Mouse (Mus musculus): ENCODE results near the gene Cd22. TPM values are rescaled to one million over a fixed set of nuclear protein-coding genes. Genes with fewer than 3 reads are reported as not detected.
"Not testable (repeated sequence)": the region's sequence is repeated elsewhere in the genome, so short reads cannot be mapped to it uniquely, and the experiment has no call there.

Gene Cd22
- polyA plus RNA-seq, 1 experiment from 2014 or later, result 0.22 TPM

DNA sequence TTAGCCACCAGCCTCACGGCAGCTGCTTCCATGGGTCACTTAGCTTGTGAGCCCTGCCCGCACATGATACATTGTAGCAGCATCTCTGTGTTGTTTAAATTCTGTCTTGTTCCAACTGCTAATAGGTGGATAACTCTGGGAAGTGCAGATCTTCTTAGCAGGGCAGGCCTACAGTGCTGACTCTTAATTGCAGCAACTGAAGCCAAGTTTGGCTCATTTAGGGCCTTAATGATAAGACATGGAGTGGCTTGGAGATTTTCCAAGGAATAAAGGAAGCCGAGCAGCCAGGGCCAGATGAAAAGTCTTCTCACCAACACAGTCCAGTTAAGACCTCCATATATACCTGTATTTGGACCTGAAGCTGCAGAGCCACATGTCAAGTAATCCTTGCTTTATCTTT is 39.8 kb downstream of the Cd22 start:
- no peaks in the 10 kb centered on the region for H3K4me1 ChIP-seq (ENCODE audit: control insufficient read depth, insufficient read depth, low read length)
- ATAC-seq (ENCODE audit: low read depth) (no peak), DNase-seq (ENCODE audit: low spot score) (no peak)
- no peaks in the 10 kb centered on the region for H3K9me3 ChIP-seq (ENCODE audit: control insufficient read depth, low read length)
- no peak overlapping the region for H3K27ac ChIP-seq (replicated peaks; ENCODE audit: low read depth, low read length)
- H3K4me3 ChIP-seq (ENCODE audit: low read depth, low read length), result no peak overlapping the region
- H3K9ac ChIP-seq (ENCODE audit: low read depth, low read length), result no peak overlapping the region
- no peaks in the 10 kb centered on the region for H3K36me3 ChIP-seq (ENCODE audit: control insufficient read depth, insufficient read depth, low read length)
- H3K4me2 ChIP-seq (ENCODE audit: low read depth, low read length), result no peak overlapping the region
- no peaks in the 10 kb centered on the region for H3K27me3 ChIP-seq (replicated peaks; ENCODE audit: control insufficient read depth, insufficient read depth, low read length)
- WGBS, result 78% methylated on average over 3 of the region's 3 CpGs

DNA sequence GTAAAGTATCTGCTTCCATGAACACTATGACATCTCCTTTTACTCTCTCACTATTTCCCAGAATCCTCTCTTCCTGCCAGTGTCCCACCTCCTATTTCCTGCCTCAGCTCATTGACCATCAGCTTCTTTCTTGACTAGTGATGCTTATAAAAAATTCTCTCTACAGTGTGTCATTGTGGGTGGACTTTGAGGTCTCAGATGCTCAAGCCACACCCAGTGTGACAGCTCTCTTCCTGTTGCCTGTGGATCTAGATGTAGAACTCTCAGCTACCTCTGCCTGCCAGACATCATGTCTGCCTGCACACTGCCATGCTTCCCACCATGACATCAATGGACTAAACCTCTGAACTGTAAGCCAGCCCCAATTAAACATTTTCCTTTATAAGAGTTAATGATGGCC is 42.9 kb downstream of the Cd22 start:
- H3K27me3 ChIP-seq (replicated peaks; ENCODE audit: control insufficient read depth, insufficient read depth, low read length), result no peaks in the 10 kb centered on the region
- no peaks in the 10 kb centered on the region for H3K36me3 ChIP-seq (ENCODE audit: control insufficient read depth, insufficient read depth, low read length)
- no peak overlapping the region for H3K9ac ChIP-seq (ENCODE audit: low read depth, low read length)
- no peaks in the 10 kb centered on the region for H3K4me1 ChIP-seq (ENCODE audit: control insufficient read depth, insufficient read depth, low read length)
- H3K4me3 ChIP-seq (ENCODE audit: low read depth, low read length), result no peak overlapping the region
- H3K9me3 ChIP-seq (ENCODE audit: control insufficient read depth, low read length), result no peaks in the 10 kb centered on the region
- H3K27ac ChIP-seq (replicated peaks; ENCODE audit: low read depth, low read length), result no peak overlapping the region
- no peak overlapping the region for H3K4me2 ChIP-seq (ENCODE audit: low read depth, low read length)
- no peak for ATAC-seq (ENCODE audit: low read depth)
- DNase-seq (ENCODE audit: low spot score), result no peak

GRCm38 (mm10) chr7:30832684-30833083 is 47.5 kb downstream of the Cd22 start:
- not testable (repeated sequence) for ATAC-seq (ENCODE audit: low read depth); H3K36me3 ChIP-seq (ENCODE audit: control insufficient read depth, insufficient read depth, low read length); H3K4me1 ChIP-seq (ENCODE audit: control insufficient read depth, insufficient read depth, low read length); DNase-seq (ENCODE audit: low spot score); H3K4me3 ChIP-seq (ENCODE audit: low read depth, low read length); H3K4me2 ChIP-seq (ENCODE audit: low read depth, low read length); H3K27me3 ChIP-seq (replicated peaks; ENCODE audit: control insufficient read depth, insufficient read depth, low read length); H3K27ac ChIP-seq (replicated peaks; ENCODE audit: low read depth, low read length); H3K9ac ChIP-seq (ENCODE audit: low read depth, low read length); H3K9me3 ChIP-seq (ENCODE audit: control insufficient read depth, low read length)
- 39% methylated on average over 7 of the region's 11 CpGs for WGBS

DNA sequence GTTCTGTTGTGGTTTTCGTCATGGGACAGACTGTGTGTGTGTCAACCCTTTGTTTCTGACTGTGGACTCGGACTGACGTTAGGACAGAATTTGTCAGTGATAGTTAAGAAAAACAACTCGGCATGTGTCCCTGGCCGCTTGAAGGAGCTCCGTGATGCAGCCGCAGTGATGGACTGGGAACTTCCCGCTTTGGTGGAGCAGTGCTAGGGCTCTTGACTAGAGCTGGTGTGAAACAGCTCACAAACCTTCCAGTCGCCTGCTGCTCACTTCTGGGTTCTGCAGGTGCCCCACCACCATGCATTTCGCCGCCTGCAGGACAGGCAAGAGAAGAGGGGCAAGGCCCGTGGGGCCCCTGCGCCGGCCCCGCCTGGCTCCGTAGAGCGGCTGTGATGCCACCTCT is 47.9 kb downstream of the Cd22 start:
- no peak overlapping the region for H3K9ac ChIP-seq (ENCODE audit: low read depth, low read length)
- H3K4me3 ChIP-seq (ENCODE audit: low read depth, low read length), result no peak overlapping the region
- no peaks in the 10 kb centered on the region for H3K9me3 ChIP-seq (ENCODE audit: control insufficient read depth, low read length)
- H3K36me3 ChIP-seq (ENCODE audit: control insufficient read depth, insufficient read depth, low read length), result no peaks in the 10 kb centered on the region
- H3K4me2 ChIP-seq (ENCODE audit: low read depth, low read length), result no peak overlapping the region
- H3K27me3 ChIP-seq (replicated peaks; ENCODE audit: control insufficient read depth, insufficient read depth, low read length), result no peaks in the 10 kb centered on the region
- 69% methylated on average over 9 of the region's 17 CpGs for WGBS
- ATAC-seq (ENCODE audit: low read depth) (no peak), DNase-seq (ENCODE audit: low spot score) (no peak)
- no peaks in the 10 kb centered on the region for H3K4me1 ChIP-seq (ENCODE audit: control insufficient read depth, insufficient read depth, low read length)
- H3K27ac ChIP-seq (replicated peaks; ENCODE audit: low read depth, low read length), result no peak overlapping the region

DNA sequence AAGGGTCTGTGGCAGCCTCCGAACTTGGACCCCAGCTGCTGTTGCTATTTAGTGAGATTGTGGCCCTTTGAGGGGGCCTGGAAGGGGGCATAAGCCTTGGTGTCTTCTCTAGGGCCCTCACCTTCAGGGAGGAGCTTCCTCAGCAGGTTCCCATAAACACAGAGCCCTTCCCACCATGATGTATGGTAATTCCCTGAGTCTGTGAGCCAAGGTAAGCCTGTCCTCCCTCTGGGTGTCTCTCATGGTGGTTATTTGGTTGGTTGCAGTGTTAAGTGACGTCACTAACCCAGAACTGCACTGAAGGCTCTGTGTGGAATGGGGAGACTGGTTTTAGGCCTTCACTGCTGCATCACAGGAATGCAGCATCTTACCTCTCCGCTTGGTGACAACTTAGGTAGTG is 50.7 kb downstream of the Cd22 start:
- ATAC-seq (ENCODE audit: low read depth) (no peak), DNase-seq (ENCODE audit: low spot score) (no peak)
- Histone ChIP-seq H3K4me1 (ENCODE audit: control insufficient read depth, insufficient read depth, low read length) (no peaks in the 10 kb centered on the region), H3K9ac (ENCODE audit: low read depth, low read length) (no peak overlapping the region), H3K27me3 (replicated peaks; ENCODE audit: control insufficient read depth, insufficient read depth, low read length) (no peaks in the 10 kb centered on the region), H3K4me2 (ENCODE audit: low read depth, low read length) (no peak overlapping the region), H3K9me3 (ENCODE audit: control insufficient read depth, low read length) (no peaks in the 10 kb centered on the region), H3K4me3 (ENCODE audit: low read depth, low read length) (no peak overlapping the region), H3K27ac (replicated peaks; ENCODE audit: low read depth, low read length) (no peak overlapping the region), H3K36me3 (ENCODE audit: control insufficient read depth, insufficient read depth, low read length) (no peaks in the 10 kb centered on the region)
- whole genome bisulfite sequencing, result 66% methylated on average over 3 of the region's 3 CpGs

- ATAC-seq (ENCODE audit: low read depth); H3K27ac ChIP-seq (replicated peaks; ENCODE audit: low read depth, low read length); H3K9me3 ChIP-seq (ENCODE audit: control insufficient read depth, low read length); H3K27me3 ChIP-seq (replicated peaks; ENCODE audit: control insufficient read depth, insufficient read depth, low read length); H3K4me2 ChIP-seq (ENCODE audit: low read depth, low read length); H3K36me3 ChIP-seq (ENCODE audit: control insufficient read depth, insufficient read depth, low read length); H3K9ac ChIP-seq (ENCODE audit: low read depth, low read length); DNase-seq (ENCODE audit: low spot score); H3K4me1 ChIP-seq (ENCODE audit: control insufficient read depth, insufficient read depth, low read length); H3K4me3 ChIP-seq (ENCODE audit: low read depth, low read length): not testable (repeated sequence)
These were observed 51.3 kb downstream of the Cd22 start for GRCm38 (mm10) chr7:30828871-30829270.

- Histone ChIP-seq H3K36me3 (ENCODE audit: control insufficient read depth, insufficient read depth, low read length) (no peaks in the 10 kb centered on the region), H3K27me3 (replicated peaks; ENCODE audit: control insufficient read depth, insufficient read depth, low read length) (no peaks in the 10 kb centered on the region), H3K4me3 (ENCODE audit: low read depth, low read length) (no peak overlapping the region), H3K4me2 (ENCODE audit: low read depth, low read length) (no peak overlapping the region), H3K9ac (ENCODE audit: low read depth, low read length) (no peak overlapping the region), H3K4me1 (ENCODE audit: control insufficient read depth, insufficient read depth, low read length) (no peaks in the 10 kb centered on the region), H3K27ac (replicated peaks; ENCODE audit: low read depth, low read length) (no peak overlapping the region), H3K9me3 (ENCODE audit: control insufficient read depth, low read length) (no peaks in the 10 kb centered on the region)
- DNase-seq (ENCODE audit: low spot score) (no peak), ATAC-seq (ENCODE audit: low read depth) (no peak)
- 85% methylated on average over 10 of the region's 10 CpGs for WGBS
These were observed 53.5 kb downstream of the Cd22 start for GRCm38 (mm10) chr7:30826660-30827059.

DNA sequence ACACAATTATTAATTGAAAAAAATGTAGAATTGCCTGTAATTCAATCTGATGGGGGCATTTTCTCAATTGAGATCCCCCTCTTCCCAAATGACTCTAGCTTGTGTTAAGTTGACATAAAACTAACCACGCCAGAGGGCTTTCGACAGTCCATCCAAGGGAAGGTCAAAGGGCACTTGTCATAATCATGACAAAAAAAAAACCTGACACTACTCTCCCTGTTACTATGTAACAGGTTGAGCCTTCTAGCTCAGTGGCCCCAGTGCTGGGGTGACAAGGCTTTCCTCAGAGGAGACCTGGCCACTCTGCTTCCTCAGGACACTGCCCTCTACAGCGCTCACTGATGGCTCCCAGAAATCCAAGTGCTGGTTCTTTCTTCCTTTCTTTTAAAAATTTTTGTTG is 55.8 kb downstream of the Cd22 start:
- WGBS, result 96% methylated on average over 3 of the region's 3 CpGs
- Histone ChIP-seq H3K9ac (ENCODE audit: low read depth, low read length) (no peak overlapping the region), H3K4me2 (ENCODE audit: low read depth, low read length) (no peak overlapping the region), H3K4me1 (ENCODE audit: control insufficient read depth, insufficient read depth, low read length) (no peaks in the 10 kb centered on the region), H3K27me3 (replicated peaks; ENCODE audit: control insufficient read depth, insufficient read depth, low read length) (no peaks in the 10 kb centered on the region), H3K27ac (replicated peaks; ENCODE audit: low read depth, low read length) (no peak overlapping the region), H3K4me3 (ENCODE audit: low read depth, low read length) (no peak overlapping the region), H3K9me3 (ENCODE audit: control insufficient read depth, low read length) (no peaks in the 10 kb centered on the region), H3K36me3 (ENCODE audit: control insufficient read depth, insufficient read depth, low read length) (no peaks in the 10 kb centered on the region)
- ATAC-seq (ENCODE audit: low read depth) (no peak), DNase-seq (ENCODE audit: low spot score) (no peak)

GRCm38 (mm10) chr7:30823675-30824074 is 56.5 kb downstream of the Cd22 start, which contains the start of gene Ffar2:
Ffar2 (minus strand) TSS chr7:30823775.
- DNase-seq (ENCODE audit: low spot score) (no peak), ATAC-seq (ENCODE audit: low read depth) (no peak)
- Histone ChIP-seq H3K36me3 (ENCODE audit: control insufficient read depth, insufficient read depth, low read length) (no peaks in the 10 kb centered on the region), H3K4me1 (ENCODE audit: control insufficient read depth, insufficient read depth, low read length) (no peaks in the 10 kb centered on the region), H3K27ac (replicated peaks; ENCODE audit: low read depth, low read length) (no peak within 1 kb of the TSS), H3K9me3 (ENCODE audit: control insufficient read depth, low read length) (no peaks in the 10 kb centered on the region), H3K27me3 (replicated peaks; ENCODE audit: control insufficient read depth, insufficient read depth, low read length) (no peaks in the 10 kb centered on the region), H3K4me2 (ENCODE audit: low read depth, low read length) (no peak within 1 kb of the TSS), H3K9ac (ENCODE audit: low read depth, low read length) (no peak within 1 kb of the TSS), H3K4me3 (ENCODE audit: low read depth, low read length) (no peak within 1 kb of the TSS)
- 87% methylated on average over 18 of the region's 18 CpGs for WGBS

All from embryonic facial prominence, embryonic 14.5 days (tissue).